ENCODE assay signal across 8 mouse cellular contexts in genomic region chrX:52971211-52972006, GRCm38 (mm10). TPM values are rescaled to one million over a fixed set of nuclear protein-coding genes. Genes with fewer than 3 reads are reported as not detected.
A peak's percentile ranks its signal among the peaks of the same experiment; 100 is the strongest.
DNase-seq lines count a peak whose midpoint lies in the region; ATAC-seq and TF ChIP-seq lines count a peak whose summit lies in the region.

No protein-coding gene starts in this region.

- no peak for TF ChIP-seq CTCF in forebrain, postnatal 0 days (IDR thresholded peaks at IDR 0.05; ENCODE audit: low read depth)

- peak; percentile 42 for DNase-seq in ovary, postnatal 36 days (ENCODE audit: low spot score)
- DNase-seq in ovary, postnatal 10 days (ENCODE audit: low spot score): no peak
- DNase-seq in lung, postnatal 10 days: peak; percentile 62
- peak; percentile 70 for DNase-seq in testis, postnatal 14 days (ENCODE audit: low spot score)
- DNase-seq in forebrain, postnatal 0 days: no peak
- DNase-seq in thymus, postnatal 0 days (ENCODE audit: low spot score): no peak
- DNase-seq in layer of hippocampus, adult 11-12 months (ENCODE audit: low spot score): no peak

- H3K4me2 ChIP-seq in heart, embryonic 13.5 days: no peak overlapping the region
- H3K4me2 ChIP-seq in forebrain, postnatal 0 days (ENCODE audit: low read depth): no peak overlapping the region

- H3K27ac ChIP-seq in heart, embryonic 13.5 days (replicated peaks): peak overlapping the region; percentile 83
- H3K27ac ChIP-seq in forebrain, postnatal 0 days (ENCODE audit: low read depth, low read length): no peak overlapping the region

- no peaks in the 10 kb centered on the region for H3K9me3 ChIP-seq in heart, embryonic 13.5 days
- no peaks in the 10 kb centered on the region for H3K9me3 ChIP-seq in forebrain, postnatal 0 days (ENCODE audit: low read length)

- H3K4me1 ChIP-seq in heart, embryonic 13.5 days: peaks cover 10% of the 10 kb centered on the region; the same call in 1 of the 2 replicates
- no peaks in the 10 kb centered on the region for H3K4me1 ChIP-seq in forebrain, postnatal 0 days (ENCODE audit: insufficient read depth)

- no peak overlapping the region for H3K4me3 ChIP-seq in heart, embryonic 13.5 days
- H3K4me3 ChIP-seq in forebrain, postnatal 0 days (ENCODE audit: low read depth, low read length): no peak overlapping the region

- ATAC-seq in heart, embryonic 13.5 days (ENCODE audit: extremely low read depth, insufficient number of reproducible peaks, low FRiP score, low TSS enrichment): peak; percentile 83
- no peak for ATAC-seq in forebrain, postnatal 0 days

- H3K9ac ChIP-seq in heart, embryonic 13.5 days: no peak overlapping the region
- no peak overlapping the region for H3K9ac ChIP-seq in forebrain, postnatal 0 days

- no peaks in the 10 kb centered on the region for H3K36me3 ChIP-seq in heart, embryonic 13.5 days
- H3K36me3 ChIP-seq in forebrain, postnatal 0 days (ENCODE audit: insufficient read depth): no peaks in the 10 kb centered on the region

- 27% methylated on average over 3 of the region's 3 CpGs for WGBS in heart, embryonic 13.5 days
- WGBS in forebrain, postnatal 0 days: 66% methylated on average over 3 of the region's 3 CpGs

- H3K27me3 ChIP-seq in heart, embryonic 13.5 days (replicated peaks): no peaks in the 10 kb centered on the region
- H3K27me3 ChIP-seq in forebrain, postnatal 0 days (ENCODE audit: insufficient read depth, low read length): no peaks in the 10 kb centered on the region

RNA-seq across cellular contexts. Expression of gene Hprt, which starts 16.5 kb away (rescaled TPM):
- polyA plus RNA-seq in heart, embryonic 13.5 days (2015; fragmentation: Nextera tagmentation; extraction: Ambion mirVana): 191 and 224 TPM in 2 replicates
- total RNA-seq in forebrain, postnatal 0 days (2014; rRNA removed): 59.0 and 66.2 TPM in 2 replicates
- polyA plus RNA-seq in forebrain, postnatal 0 days (2015; fragmentation: Nextera tagmentation; extraction: Ambion mirVana): 162 and 177 TPM in 2 replicates
- polyA plus RNA-seq in thymus, postnatal 0 days (2015; fragmentation: Nextera tagmentation; extraction: Ambion mirVana): 322 and 331 TPM in 2 replicates

RNA-seq across cellular contexts. Expression of gene Phf6, which starts 59.3 kb away (rescaled TPM):
- 15.6 and 16.1 TPM in 2 replicates for polyA plus RNA-seq in heart, embryonic 13.5 days (2015; fragmentation: Nextera tagmentation; extraction: Ambion mirVana)
- total RNA-seq in forebrain, postnatal 0 days (2014; rRNA removed): 48.7 and 54.6 TPM in 2 replicates
- 38.3 and 43.7 TPM in 2 replicates for polyA plus RNA-seq in forebrain, postnatal 0 days (2015; fragmentation: Nextera tagmentation; extraction: Ambion mirVana)
- polyA plus RNA-seq in thymus, postnatal 0 days (2015; fragmentation: Nextera tagmentation; extraction: Ambion mirVana): 34.1 and 35.2 TPM in 2 replicates

Comparison
In these comparisons a context has a peak if more than half of its experiments do, and no peak if none do; other contexts are left out.
1. DNase-seq: peak in ovary, postnatal 36 days (single experiment), lung, postnatal 10 days (single experiment) and testis, postnatal 14 days (single experiment); none in ovary, postnatal 10 days (single experiment), forebrain, postnatal 0 days (single experiment), thymus, postnatal 0 days (single experiment) and layer of hippocampus, adult 11-12 months (single experiment).